Mouse (Mus musculus) ES-E14 (cell line): ENCODE data around the gene Stx8.

Source experiments
- HCFC1 ChIP-seq: IDR thresholded peaks from 2 replicates; pipeline ENCODE4 v1.6.1; 2012; ENCODE audit warnings: low read length, inconsistent platforms, borderline replicate concordance; ENCODE audit not compliant: insufficient read depth
- MAFK ChIP-seq: IDR thresholded peaks from 2 replicates; pipeline ENCODE4 v1.6.1; 2014; ENCODE audit warnings: mild to moderate bottlenecking, low read depth, low read length, inconsistent platforms; ENCODE audit not compliant: insufficient read depth
- ZNF384 ChIP-seq: IDR thresholded peaks from 2 replicates; pipeline ENCODE4 v1.6.1; 2012; ENCODE audit warnings: low read depth, low read length, inconsistent platforms

DNA sequence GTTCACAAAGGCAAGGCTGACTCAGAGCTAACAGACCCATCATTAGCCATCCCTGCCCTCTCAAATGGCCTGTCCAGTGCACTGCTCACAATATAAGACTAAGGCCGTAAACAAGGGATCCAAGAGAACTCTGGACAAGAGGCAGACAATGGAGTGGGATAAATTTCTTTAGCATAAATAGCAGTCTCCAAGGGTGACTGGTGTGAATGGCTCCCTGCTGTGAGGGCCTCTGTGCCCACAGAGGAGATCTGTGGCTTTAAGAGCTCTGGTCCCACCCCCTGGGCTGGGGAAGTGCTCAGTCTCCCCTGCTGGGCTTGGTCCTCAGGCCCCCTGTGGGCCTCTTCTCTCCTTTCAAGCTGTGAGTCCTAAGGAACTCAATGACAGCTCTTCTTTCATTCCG is 184.9 kb downstream of the Stx8 start:
- TF ChIP-seq MAFK (no peak), HCFC1 (no peak), ZNF384 (no peak)
